Mouse (Mus musculus) cerebellum, adult 11-12 months (tissue): ENCODE data around the gene Nxpe3.
"Not testable (repeated sequence)": the region's sequence is repeated elsewhere in the genome, so short reads cannot be mapped to it uniquely, and the experiment has no call there.

Experiments
- DNase-seq: peaks from one replicate; pipeline ENCODE4 v3.0.0; 2022

Nxpe3 gene

DNA sequence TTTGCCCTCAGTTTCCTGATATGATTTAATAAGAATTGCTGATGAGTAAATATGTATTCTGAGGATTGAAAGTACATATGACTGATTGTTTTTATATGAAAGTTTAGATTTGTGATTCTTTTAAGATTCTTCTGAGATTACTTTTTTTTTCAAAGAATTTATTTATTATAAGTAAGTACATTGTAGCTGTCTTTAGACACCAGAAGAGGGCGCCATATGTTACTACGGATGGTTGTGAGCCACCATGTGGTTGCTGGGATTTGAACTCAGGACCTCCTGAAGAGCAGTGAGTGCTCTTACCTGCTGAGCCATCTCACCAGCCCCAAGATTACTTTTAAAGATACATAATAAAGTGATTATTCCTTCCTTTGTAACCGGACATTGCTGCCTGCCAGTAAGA is 5.6 kb downstream of the Nxpe3 start:
- DNase-seq, result no peak

DNA sequence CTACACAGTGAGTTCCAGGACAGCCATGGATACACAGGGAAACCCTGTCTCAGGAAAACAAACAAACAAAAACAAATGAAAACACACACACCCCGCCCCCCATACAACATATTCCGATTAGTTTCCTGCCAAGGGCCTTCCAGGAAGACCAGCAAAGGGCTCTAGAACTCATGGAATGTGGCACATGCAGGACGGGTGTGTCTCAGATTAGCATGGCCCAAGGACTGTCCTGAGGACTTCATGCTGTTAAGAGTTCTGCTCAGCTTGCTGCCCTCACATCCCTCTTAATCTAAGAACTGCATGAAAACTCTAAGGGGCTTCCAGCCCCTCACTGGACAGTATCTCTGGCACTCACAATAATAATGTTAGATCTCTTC is 6.5 kb downstream of the Nxpe3 start:
- DNase-seq, result no peak

DNA sequence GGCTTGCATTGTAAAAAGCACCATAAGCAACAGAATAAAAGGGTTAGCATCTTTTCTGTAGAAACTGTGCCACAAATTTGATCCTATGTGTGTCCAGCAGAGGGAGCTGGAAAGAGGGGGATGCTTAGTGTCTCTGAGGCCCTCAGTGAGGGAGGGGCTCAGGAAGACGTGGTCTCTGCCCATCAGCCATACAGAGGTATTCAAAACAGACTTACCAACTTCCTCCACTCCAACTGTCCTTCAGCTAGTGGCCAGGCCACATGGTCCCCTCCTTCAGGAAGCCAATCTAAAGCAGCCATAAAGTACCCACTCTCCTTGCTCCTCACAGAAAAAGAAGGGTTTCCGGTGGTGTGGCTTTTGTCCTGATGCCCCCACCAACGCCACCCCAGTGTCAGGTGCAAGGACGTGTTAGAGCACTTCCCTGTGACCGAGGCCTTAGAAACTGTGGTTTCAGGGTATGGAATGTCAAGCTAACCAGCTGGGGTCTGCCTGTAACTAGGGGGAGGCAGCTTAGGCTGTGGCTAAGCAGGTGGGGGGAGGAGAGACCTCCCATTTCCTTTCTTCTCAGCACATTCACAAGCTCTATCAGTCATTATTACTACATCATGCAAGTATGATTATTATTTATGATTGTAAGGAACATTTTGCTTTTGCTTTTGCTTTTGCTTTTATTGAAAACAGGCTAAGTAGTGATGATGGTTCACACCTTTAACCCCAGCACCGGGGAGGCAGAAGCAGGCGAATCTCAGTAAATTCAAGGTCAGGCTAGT is 7.1 kb downstream of the Nxpe3 start:
- no peak for DNase-seq

GRCm38 (mm10) chr16:55884246-55884645 is 10.8 kb downstream of the Nxpe3 start:
- no peak for DNase-seq

GRCm38 (mm10) chr16:55876025-55876424 is 19.1 kb downstream of the Nxpe3 start:
- DNase-seq, result no peak

DNA sequence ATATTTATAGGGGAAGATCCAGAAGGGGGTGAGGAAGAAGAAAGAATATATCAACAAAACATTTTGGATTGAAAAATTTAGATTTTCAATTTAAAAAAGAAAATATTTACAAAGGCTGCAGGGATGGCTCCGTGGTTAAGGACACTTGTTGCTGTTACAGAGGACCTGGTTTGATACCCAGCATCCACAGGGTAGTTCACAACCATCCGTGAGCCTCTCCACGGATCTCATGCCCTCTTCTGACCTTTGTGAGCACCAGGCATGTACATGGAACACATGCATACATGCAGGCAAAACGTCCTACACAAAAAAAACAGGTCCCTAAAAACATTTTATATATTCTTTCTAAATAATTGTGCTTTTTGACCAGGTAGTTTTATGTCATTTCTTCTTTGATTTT is 31.3 kb downstream of the Nxpe3 start:
- no peak for DNase-seq

DNA sequence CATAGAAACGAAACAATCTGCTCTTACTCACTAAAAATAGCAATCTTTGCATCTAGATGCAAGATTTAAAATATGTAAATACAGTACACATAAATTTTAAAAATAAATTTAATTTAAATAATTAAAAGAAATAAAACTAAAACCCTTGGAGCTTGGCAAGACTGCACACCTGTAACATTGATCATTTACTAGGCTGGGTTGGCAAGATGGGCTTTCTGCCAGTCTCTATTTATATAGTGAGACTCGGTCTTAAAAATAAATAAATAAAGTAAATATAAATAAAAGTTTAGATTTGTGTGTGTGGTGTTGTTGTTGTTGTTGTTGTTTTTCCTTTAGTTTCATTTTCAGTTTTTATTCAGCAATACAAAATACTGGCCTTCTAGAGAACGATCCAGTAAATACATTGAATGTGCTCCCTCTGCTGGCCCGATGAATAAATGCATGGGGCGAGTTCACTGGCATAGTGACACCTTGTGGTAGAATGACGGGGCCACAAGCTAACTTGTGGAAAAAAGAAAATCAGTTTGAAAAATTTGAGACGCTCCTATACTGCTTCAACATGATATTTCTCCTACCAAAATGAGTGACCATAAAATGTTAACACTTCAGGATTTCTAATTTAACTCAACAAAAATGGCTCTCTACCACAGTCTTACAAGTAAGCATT is 31.8 kb downstream of the Nxpe3 start:
- DNase-seq, result peak; percentile 48

- no peak for DNase-seq
Observed at GRCm38 (mm10) chr16:55861104-55861503, 34.0 kb downstream of the Nxpe3 start.

GRCm38 (mm10) chr16:55859421-55859820 is 35.7 kb downstream of the Nxpe3 start:
- not testable (repeated sequence) for DNase-seq

GRCm38 (mm10) chr16:55858465-55858864 is 36.6 kb downstream of the Nxpe3 start:
- peak; percentile 42 for DNase-seq

DNA sequence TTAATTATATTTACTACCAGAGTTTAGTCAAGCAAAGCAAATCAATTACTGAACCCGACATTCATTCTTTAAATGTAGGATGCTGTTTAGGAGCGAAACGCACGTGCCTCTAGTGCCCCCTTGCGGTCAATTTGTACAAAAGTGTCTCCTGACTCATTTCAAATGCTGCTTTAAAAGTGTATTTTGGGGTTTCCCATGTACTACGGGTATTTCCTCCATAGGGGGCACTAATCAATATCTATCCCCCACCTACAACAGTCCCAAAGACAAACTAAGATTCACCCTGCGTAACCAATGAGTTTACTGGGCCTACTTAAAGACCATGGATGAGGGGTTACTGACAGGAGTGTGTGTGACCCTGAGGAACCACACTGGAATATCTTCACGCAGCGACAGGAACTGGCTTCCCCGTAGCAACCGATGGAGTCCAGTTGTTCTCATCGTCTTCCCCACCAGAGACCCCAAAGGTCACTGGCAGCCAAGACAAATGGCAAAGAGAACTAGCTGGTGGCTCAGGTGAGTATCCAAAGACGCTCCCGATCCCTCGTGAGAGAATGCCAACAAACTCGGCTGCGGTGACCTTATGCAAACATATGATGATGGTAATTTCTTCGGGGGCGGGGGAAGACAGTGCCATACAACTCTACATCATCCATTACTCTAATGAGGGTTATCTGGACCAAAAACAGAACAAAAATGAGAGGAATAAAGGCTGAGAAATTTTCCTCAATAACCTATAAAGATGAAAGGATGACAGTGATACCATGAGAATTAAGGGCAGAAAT is 42.0 kb downstream of the Nxpe3 start:
- peak; percentile 36 for DNase-seq

DNA sequence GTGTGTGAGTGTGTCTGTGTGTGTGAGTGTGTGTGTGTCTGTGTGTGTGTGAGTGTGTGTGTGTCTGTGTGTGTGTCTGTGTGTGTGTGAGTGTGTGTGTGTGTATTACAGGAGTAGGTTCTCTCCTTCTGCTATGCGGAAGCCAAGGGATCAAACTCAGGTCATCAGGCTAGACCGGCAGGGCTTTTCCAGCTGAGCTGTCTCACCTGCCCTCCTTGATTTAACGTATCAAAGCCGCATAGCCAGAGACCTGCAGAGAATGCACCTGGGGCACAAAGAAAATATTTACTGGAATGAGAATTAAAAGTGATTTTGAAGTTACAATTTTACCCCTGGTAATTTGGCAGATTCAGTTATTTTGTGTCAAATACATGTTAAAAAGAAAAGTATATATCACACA is 42.6 kb downstream of the Nxpe3 start:
- DNase-seq, result no peak

DNA sequence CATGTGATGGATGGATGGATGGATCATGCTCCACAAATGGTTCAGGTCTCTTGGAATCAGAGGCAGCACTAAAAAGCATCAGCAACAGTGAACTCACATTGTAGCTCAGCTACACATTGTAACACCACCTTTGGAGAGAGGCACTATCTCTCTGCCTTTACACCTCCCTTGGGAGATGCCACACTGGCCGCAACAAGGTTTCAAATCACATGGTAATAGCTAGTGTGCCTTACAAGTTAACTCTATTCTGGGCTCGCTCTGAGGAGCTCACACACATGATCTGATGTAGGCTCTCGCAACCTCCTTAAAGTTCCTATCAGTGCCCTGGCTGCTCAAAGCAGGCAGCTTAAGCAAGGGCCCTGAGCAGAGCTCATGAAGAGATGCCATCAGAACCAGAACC is 44.6 kb downstream of the Nxpe3 start:
- no peak for DNase-seq

DNA sequence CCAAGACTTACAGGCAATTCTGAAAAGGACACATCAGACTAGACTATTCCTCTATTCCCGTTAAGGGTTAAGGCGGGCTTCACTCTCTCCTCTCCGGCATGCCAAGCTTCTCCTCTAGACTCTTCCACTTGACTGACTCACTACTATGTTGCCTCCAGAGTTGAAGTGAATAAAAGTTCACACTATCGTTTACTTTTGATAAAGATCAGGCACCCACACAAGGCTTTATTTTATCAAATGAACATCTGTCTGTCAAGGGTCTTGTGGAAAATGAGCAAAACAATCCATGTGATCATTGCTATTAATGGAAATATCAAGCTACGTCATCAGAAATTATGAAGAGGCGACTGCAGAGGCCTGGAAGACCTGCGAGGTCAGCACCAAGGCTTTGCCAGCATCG is 47.4 kb downstream of the Nxpe3 start:
- no peak for DNase-seq

DNA sequence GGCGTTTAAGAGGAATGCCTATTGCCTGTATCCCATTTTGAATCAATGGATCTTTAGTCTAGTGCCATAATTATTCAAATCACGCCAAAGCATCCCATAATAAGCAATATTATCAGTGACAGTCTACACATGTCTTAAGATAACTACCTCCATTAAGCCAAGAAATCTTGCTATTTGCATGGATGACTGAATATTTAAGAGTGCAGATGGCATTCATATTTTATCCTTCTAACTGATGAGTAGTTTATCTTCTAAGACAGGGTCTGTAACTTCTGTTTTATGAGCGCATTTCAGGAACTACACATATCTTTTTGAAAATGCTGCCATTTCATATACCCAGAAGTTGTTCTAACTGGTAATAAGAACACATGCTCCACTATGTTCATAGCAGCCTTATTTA is 50.2 kb downstream of the Nxpe3 start:
- DNase-seq, result no peak

DNA sequence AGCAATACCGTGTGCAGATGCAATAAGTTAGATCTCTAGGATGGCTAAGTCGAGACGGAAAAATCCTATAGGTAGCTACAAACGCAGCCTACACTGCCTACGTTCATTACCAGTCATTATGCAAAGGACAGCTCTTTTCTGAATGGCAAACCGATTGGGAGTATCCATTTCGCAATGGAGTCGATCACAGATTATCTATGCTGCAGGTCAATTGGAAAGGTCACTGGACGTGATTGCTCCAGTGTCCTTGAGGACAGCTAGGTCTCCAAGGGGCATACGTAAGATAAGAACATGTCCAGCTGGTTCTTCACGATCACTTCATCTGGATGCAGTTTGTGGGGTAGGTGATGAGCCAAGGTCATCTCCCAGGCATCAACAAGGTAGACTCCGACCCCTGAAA is 51.2 kb downstream of the Nxpe3 start:
- no peak for DNase-seq

GRCm38 (mm10) chr16:55843134-55843533 is 52.0 kb downstream of the Nxpe3 start:
- DNase-seq, result no peak

DNA sequence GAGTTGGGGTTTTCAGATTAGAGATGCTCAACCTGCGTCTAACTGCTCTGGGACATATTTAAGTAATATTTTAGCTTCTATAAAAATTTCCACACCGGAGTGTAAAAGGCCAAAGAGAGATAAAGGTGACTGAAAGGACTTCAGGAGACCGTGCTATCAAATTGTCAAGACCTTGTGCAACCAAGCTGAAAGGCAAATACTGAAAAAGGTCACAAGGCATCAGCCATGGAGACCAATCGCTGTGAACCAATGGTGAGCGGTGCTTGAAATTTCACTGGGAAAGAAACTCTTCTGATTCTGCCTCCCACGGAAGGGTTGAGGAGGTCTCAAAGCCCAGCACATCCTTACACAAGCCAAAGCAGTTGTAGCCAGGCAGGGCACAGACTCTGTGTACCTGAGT is 53.6 kb downstream of the Nxpe3 start:
- no peak for DNase-seq

DNA sequence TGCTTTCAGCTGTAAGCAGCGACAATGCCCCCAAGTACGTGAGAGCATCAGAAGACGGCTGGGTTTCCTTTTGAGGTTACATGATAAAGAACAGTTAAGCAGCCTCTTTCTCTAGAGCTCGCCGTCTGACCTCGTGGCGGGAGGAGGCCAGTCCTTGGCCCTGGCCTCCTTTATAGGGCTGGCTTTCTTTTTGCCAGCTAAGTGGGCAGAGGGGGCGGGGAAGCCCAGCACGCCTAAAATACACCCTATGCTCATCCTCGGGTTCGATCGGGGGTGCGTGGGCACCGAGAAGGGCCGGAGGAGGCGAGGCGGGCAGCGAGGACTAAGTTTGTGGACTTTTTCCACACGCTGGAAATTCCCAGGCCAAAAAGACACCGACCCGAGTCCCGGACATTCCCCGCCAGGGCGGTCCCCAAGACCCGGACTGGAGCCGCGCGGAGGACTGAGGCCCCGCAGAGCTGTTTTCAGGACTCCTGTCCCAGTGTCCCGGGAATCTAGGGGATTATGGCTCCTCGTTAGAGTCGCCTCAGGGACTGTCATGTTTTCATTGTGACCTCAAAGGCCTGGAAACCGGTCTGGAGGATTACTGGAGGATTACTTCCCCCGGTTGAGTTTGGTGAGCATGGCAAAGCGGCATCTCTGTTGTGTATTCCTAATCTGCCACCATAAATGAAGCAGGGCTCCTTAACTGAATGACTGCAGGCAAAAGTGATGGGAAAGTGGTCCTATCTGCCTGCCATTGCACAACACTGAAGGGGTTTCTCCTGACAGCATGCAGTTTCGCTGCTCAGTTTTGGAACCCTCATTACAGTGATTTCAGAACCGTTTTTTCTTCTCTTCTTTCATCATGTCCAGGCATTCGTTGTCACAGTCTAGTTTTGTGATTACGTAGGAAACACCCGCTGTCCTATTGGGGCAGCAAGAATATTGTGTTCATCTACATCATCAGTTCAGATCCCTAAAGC is 56.3 kb downstream of the Nxpe3 start, which contains the start of gene Nfkbiz:
TSS of gene Nfkbiz (minus strand) at position 390 of the 965 bp plus-strand sequence.
- peak; percentile 83 for DNase-seq

DNA sequence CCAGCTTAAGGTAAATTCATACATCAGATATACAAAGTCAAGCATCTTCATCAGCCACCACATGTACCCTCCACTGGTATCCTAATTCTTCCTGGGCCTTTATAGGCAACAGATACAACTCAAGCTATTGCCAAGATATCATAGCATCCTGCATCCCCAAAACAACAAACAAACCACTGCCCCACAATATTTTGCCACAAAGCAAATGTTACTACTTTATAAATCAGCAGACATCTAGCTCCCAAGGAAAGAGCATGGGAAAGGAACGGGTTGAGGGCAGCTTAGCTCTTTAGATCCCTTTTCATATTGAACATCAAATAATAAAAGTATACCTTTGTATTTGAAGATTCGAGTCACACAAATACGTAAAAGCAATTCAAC is 57.0 kb downstream of the Nxpe3 start:
- no peak for DNase-seq

DNA sequence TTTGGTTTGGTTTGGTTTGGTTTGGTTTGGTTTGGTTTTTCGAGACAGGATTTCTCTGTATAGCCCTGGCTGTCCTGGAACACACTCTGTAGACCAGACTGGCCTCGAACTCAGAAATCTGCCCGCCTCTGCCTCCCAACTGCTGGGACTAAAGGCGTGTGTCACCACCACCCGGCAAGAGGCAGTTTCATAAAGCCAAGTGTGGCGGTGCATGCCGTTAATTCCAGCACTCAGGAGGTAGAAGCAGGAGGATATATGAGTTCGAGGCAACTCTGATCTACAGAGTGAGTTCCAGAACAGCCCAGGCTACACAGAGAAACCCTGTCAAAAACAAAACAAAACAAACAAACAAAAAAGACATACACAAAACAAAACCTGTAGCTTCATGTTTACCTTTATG is 57.4 kb downstream of the Nxpe3 start:
- DNase-seq, result not testable (repeated sequence)

- no peak for DNase-seq
Observed at GRCm38 (mm10) chr16:55837168-55837567, 57.9 kb downstream of the Nxpe3 start.

GRCm38 (mm10) chr16:55835798-55836197 is 59.3 kb downstream of the Nxpe3 start:
- no peak for DNase-seq
